Mouse (Mus musculus) testis, adult 2 months (tissue): ENCODE results near the gene Znrf1. TPM values are rescaled to one million over a fixed set of nuclear protein-coding genes. Genes with fewer than 3 reads are reported as not detected.
A peak's percentile ranks its signal among the peaks of the same experiment; 100 is the strongest.

Source experiments
- H3K27ac ChIP-seq: fragments of 200-500 bp; 2 replicates; pipeline ENCODE4 v1.5.1; 2012; ENCODE audit warnings: low read depth, low read length; ENCODE audit not compliant: control insufficient read depth, insufficient read depth
- H3K27me3 ChIP-seq: fragments of 200-500 bp; 2 replicates; pipeline ENCODE4 v1.6.1; 2012; ENCODE audit warnings: mild to moderate bottlenecking, low read length, moderate library complexity; ENCODE audit not compliant: control insufficient read depth, insufficient read depth
- H3K36me3 ChIP-seq: fragments of 200-500 bp; 2 replicates; pipeline ENCODE4 v1.6.1; 2012; ENCODE audit warnings: mild to moderate bottlenecking, low read length; ENCODE audit not compliant: control insufficient read depth, insufficient read depth
- H3K4me1 ChIP-seq: fragments of 200-500 bp; 2 replicates; pipeline ENCODE4 v1.6.1; 2012; ENCODE audit warnings: low read length; ENCODE audit not compliant: control insufficient read depth, insufficient read depth
- H3K4me3 ChIP-seq: fragments of 200-500 bp; 2 replicates; pipeline ENCODE4 v1.5.1; 2012; ENCODE audit warnings: low read depth, mild to moderate bottlenecking, low read length, moderate library complexity, mixed read lengths; ENCODE audit not compliant: control insufficient read depth
- CTCF ChIP-seq: fragments of 200-500 bp; IDR thresholded peaks from 2 replicates; pipeline ENCODE4 v1.5.1; 2012; ENCODE audit warnings: low read depth, mild to moderate bottlenecking, inconsistent platforms, low read length, moderate library complexity; ENCODE audit not compliant: control insufficient read depth, insufficient read depth, insufficient replicate concordance
- POLR2A ChIP-seq: fragments of 200-500 bp; IDR thresholded peaks from 2 replicates; pipeline ENCODE4 v1.6.1; 2012; ENCODE audit warnings: low read depth, mild to moderate bottlenecking, inconsistent platforms, low read length, moderate library complexity; ENCODE audit not compliant: control insufficient read depth
- polyA plus RNA-seq: library from polyadenylated mRNA; depleted of rRNA; stranded (reverse); fragments of >200 nt; gene quantifications from 2 replicates; pipeline ENCODE4 v1.2.3, GENCODE M21; 2012

Znrf1 gene
- polyA plus RNA-seq, 1 experiment = 95.0 TPM

GRCm38 (mm10) chr8:111645715-111646114 is 109.8 kb downstream of the Znrf1 start:
- no peak for TF ChIP-seq POLR2A
- TF ChIP-seq CTCF = no peak
- H3K4me3 ChIP-seq = no peak overlapping the region
- H3K27me3 ChIP-seq = no peaks in the 10 kb centered on the region

GRCm38 (mm10) chr8:111648834-111649233 is 112.9 kb downstream of the Znrf1 start:
- H3K27ac ChIP-seq = no peak overlapping the region
- no peaks in the 10 kb centered on the region for H3K36me3 ChIP-seq
- TF ChIP-seq POLR2A (no peak), CTCF (no peak)
- no peaks in the 10 kb centered on the region; the same call in 1 of the 2 replicates for H3K4me1 ChIP-seq
- H3K4me3 ChIP-seq = no peak overlapping the region
- no peaks in the 10 kb centered on the region for H3K27me3 ChIP-seq

More at GRCm38 (mm10) chr8:111645715-111646114, 109.8 kb downstream of the Znrf1 start:
- no peaks in the 10 kb centered on the region for H3K36me3 ChIP-seq
- H3K4me1 ChIP-seq = peaks cover 3% of the 10 kb centered on the region; the same call in 1 of the 2 replicates
- no peak overlapping the region for H3K27ac ChIP-seq

- Histone ChIP-seq H3K27ac (no peak overlapping the region), H3K27me3 (no peaks in the 10 kb centered on the region), H3K4me3 (no peak overlapping the region), H3K4me1 (no peaks in the 10 kb centered on the region), H3K36me3 (no peaks in the 10 kb centered on the region)
- TF ChIP-seq POLR2A (no peak), CTCF (no peak)
Observed at GRCm38 (mm10) chr8:111650651-111651050, 114.8 kb downstream of the Znrf1 start.

- H3K4me1 ChIP-seq = no peaks in the 10 kb centered on the region
- no peak for TF ChIP-seq CTCF
- no peak for TF ChIP-seq POLR2A
- no peaks in the 10 kb centered on the region for H3K36me3 ChIP-seq
- H3K27me3 ChIP-seq = no peaks in the 10 kb centered on the region
- no peak overlapping the region for H3K27ac ChIP-seq
- no peak overlapping the region for H3K4me3 ChIP-seq
Observed at GRCm38 (mm10) chr8:111653524-111653923, 117.6 kb downstream of the Znrf1 start.

- TF ChIP-seq POLR2A (no peak), CTCF (no peak)
- H3K4me3 ChIP-seq = no peak overlapping the region
- no peak overlapping the region for H3K27ac ChIP-seq
Observed at GRCm38 (mm10) chr8:111657312-111657854, 121.5 kb downstream of the Znrf1 start.

GRCm38 (mm10) chr8:111658819-111659423 is 123.0 kb downstream of the Znrf1 start:
- Histone ChIP-seq H3K27me3 (no peaks in the 10 kb centered on the region), H3K36me3 (no peaks in the 10 kb centered on the region), H3K4me3 (no peak overlapping the region), H3K4me1 (no peaks in the 10 kb centered on the region), H3K27ac (no peak overlapping the region)
- no peak for TF ChIP-seq POLR2A
- no peak for TF ChIP-seq CTCF

More at GRCm38 (mm10) chr8:111657312-111657854, 121.5 kb downstream of the Znrf1 start:
- Histone ChIP-seq H3K36me3 (no peaks in the 10 kb centered on the region), H3K4me1 (no peaks in the 10 kb centered on the region), H3K27me3 (no peaks in the 10 kb centered on the region)

GRCm38 (mm10) chr8:111662473-111662872 is 126.6 kb downstream of the Znrf1 start:
- Histone ChIP-seq H3K36me3 (no peaks in the 10 kb centered on the region), H3K27me3 (no peaks in the 10 kb centered on the region), H3K4me3 (no peak overlapping the region), H3K27ac (no peak overlapping the region), H3K4me1 (no peaks in the 10 kb centered on the region)
- TF ChIP-seq CTCF (peak; percentile 62; the same call in 1 of the 2 replicates), POLR2A (no peak)
